Mouse (Mus musculus) neural tube, embryonic 12.5 days (tissue): ENCODE results near the gene Rab3d. TPM values are rescaled to one million over a fixed set of nuclear protein-coding genes. Genes with fewer than 3 reads are reported as not detected.

Experiments
- ATAC-seq: fragments of 200-750 bp; cut with Nextera tagmentation; 2 replicates; pipeline ENCODE4 v1.8.0; 2017; ENCODE audit warnings: low read depth, mild to moderate bottlenecking, moderate TSS enrichment, moderate library complexity; ENCODE audit not compliant: low FRiP score
- H3K27ac ChIP-seq: fragments of 300-500 bp; sonication (generic); 2 replicates; pipeline ENCODE4 v1.5.1; 2016
- H3K27me3 ChIP-seq: fragments of 300-500 bp; sonication (generic); replicated peaks from 2 replicates; pipeline ENCODE4 v1.6.1; 2016; ENCODE audit warnings: mild to moderate bottlenecking
- H3K36me3 ChIP-seq: fragments of 300-500 bp; sonication (generic); 2 replicates; pipeline ENCODE4 v1.6.1; 2016; ENCODE audit warnings: mild to moderate bottlenecking
- H3K4me1 ChIP-seq: fragments of 300-500 bp; sonication (generic); 2 replicates; pipeline ENCODE4 v1.6.1; 2016
- H3K4me2 ChIP-seq: fragments of 300-500 bp; sonication (generic); replicated peaks from 2 replicates; pipeline ENCODE4 v1.6.1; 2016; ENCODE audit warnings: mild to moderate bottlenecking
- H3K4me3 ChIP-seq: fragments of 300-500 bp; sonication (generic); 2 replicates; pipeline ENCODE4 v1.5.1; 2016
- H3K9ac ChIP-seq: fragments of 300-500 bp; sonication (generic); 2 replicates; pipeline ENCODE4 v1.6.1; 2016; ENCODE audit warnings: mild to moderate bottlenecking
- H3K9me3 ChIP-seq: fragments of 300-500 bp; sonication (generic); 2 replicates; pipeline ENCODE4 v1.6.1; 2016; ENCODE audit warnings: mild to moderate bottlenecking
- WGBS: fragments of 180-500 bp; shearing (Covaris S2); methylation state at CpG from one replicate; pipeline ENCODE4 v1.1.7; 2016; 5-methylcytosine and 5-hydroxymethylcytosine counted together
- polyA plus RNA-seq: library from polyadenylated mRNA; unstranded; fragments of >200 nt; fragmentation: Nextera tagmentation; extraction: Ambion mirVana; gene quantifications from 2 replicates; pipeline ENCODE4 v1.2.1, GENCODE M21; 2016

Rab3d gene
- polyA plus RNA-seq, 1 experiment from 2014 or later: 19.3 TPM

DNA sequence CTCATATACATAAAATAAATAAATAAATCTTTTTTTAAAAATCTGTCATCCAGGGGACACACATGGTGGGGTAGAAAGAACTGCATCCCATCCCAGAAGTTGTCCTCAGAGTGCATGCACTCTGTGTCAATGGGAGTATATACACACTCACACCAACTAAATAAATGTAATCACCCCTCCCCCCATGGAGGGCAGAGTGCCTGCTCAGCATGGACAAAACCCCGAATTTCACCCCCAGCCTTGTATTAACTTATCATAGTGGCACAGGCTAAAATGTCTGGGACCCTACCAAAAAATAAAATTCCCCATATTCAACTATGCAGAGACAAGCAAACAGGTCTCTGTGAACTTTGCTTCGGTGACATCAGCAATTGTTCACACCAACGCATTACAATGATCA lies 36.6 kb upstream of the Rab3d start:
- peak overlapping the region; percentile 60 for H3K4me2 ChIP-seq
- H3K9ac ChIP-seq: no peak overlapping the region
- peaks cover 8% of the 10 kb centered on the region for H3K27me3 ChIP-seq
- WGBS: 77% methylated on average over 3 of the region's 3 CpGs
- H3K9me3 ChIP-seq: no peaks in the 10 kb centered on the region
- H3K4me1 ChIP-seq: peaks cover 7% of the 10 kb centered on the region; the same call in 1 of the 2 replicates
- no peak overlapping the region for H3K4me3 ChIP-seq
- H3K27ac ChIP-seq: no peak overlapping the region
- no peaks in the 10 kb centered on the region for H3K36me3 ChIP-seq
- no peak for ATAC-seq

DNA sequence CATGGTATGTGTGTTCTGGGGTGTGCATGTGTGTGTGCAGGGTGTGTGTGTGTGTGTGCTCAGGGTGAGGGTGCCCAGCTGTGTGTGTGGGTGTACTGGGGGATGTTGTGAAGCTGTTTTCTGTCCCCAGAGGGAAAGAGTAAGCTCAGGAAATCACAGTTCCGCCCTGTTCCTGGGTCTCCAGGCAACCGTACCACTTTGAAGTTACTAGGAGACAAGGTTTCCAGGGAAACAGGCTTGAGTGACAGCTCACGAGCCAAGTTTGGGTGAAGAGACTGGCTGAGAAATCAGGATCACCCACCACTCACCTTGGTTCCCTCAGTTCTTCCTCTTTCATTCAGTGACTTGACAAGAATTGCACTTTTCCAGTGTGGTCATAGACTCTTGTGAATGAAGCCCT lies 35.6 kb upstream of the Rab3d start:
- Histone ChIP-seq H3K4me3 (no peak overlapping the region), H3K36me3 (no peaks in the 10 kb centered on the region), H3K4me1 (peaks cover 7% of the 10 kb centered on the region; the same call in 1 of the 2 replicates), H3K4me2 (no peak overlapping the region), H3K27me3 (peaks cover 3% of the 10 kb centered on the region; the same call in 1 of the 2 replicates), H3K9ac (no peak overlapping the region), H3K9me3 (no peaks in the 10 kb centered on the region), H3K27ac (no peak overlapping the region)
- no peak for ATAC-seq
- WGBS: 11% methylated on average over 3 of the region's 3 CpGs

GRCm38 (mm10) chr9:21951977-21952376 lies 34.0 kb upstream of the Rab3d start:
- ATAC-seq: no peak
- no peaks in the 10 kb centered on the region for H3K9me3 ChIP-seq

GRCm38 (mm10) chr9:21950322-21950721 lies 32.3 kb upstream of the Rab3d start:
- no peak overlapping the region for H3K9ac ChIP-seq
- 18% methylated on average over 11 of the region's 11 CpGs for WGBS
- H3K4me1 ChIP-seq: peaks cover 6% of the 10 kb centered on the region
- no peak overlapping the region for H3K4me2 ChIP-seq
- H3K4me3 ChIP-seq: no peak overlapping the region
- H3K36me3 ChIP-seq: peaks cover 9% of the 10 kb centered on the region; the same call in 1 of the 2 replicates
- H3K27me3 ChIP-seq: peaks cover 19% of the 10 kb centered on the region
- ATAC-seq: no peak
- no peaks in the 10 kb centered on the region for H3K9me3 ChIP-seq
- H3K27ac ChIP-seq: no peak overlapping the region

More at GRCm38 (mm10) chr9:21951977-21952376, 34.0 kb upstream of the Rab3d start:
- Histone ChIP-seq H3K27ac (no peak overlapping the region), H3K4me2 (no peak overlapping the region), H3K27me3 (peaks cover 16% of the 10 kb centered on the region), H3K4me3 (no peak overlapping the region), H3K4me1 (peaks cover 12% of the 10 kb centered on the region), H3K9ac (no peak overlapping the region), H3K36me3 (peaks cover 9% of the 10 kb centered on the region; the same call in 1 of the 2 replicates)
- WGBS: 82% methylated on average over 3 of the region's 3 CpGs

GRCm38 (mm10) chr9:21948790-21949189 lies 30.8 kb upstream of the Rab3d start:
- Histone ChIP-seq H3K4me3 (no peak overlapping the region), H3K36me3 (peaks cover 9% of the 10 kb centered on the region; the same call in 1 of the 2 replicates), H3K4me2 (no peak overlapping the region), H3K27me3 (peaks cover 19% of the 10 kb centered on the region), H3K9me3 (no peaks in the 10 kb centered on the region), H3K27ac (no peak overlapping the region), H3K9ac (no peak overlapping the region), H3K4me1 (peaks cover 6% of the 10 kb centered on the region)
- 71% methylated on average over 6 of the region's 6 CpGs for WGBS
- ATAC-seq: no peak

DNA sequence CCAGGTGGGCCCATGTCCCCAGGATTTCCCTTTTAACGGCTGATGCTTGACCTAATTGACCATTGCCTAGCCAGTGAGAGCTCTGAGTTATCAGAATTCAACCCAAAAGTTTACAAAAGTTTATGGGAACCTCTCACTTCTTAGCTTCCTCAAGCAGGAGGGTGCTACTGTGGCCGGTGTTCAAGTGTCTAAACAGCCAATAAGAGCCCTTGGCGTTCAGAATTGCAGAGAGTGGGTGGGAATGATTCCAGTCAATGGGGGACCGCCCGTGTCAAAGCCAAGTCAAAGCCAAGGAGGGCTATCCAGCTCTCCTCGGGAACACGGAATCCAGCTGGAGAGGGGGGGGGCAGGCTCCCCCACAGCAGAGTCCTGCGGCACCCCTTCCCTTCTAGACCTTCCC lies 30.2 kb upstream of the Rab3d start:
- Histone ChIP-seq H3K27ac (no peak overlapping the region), H3K36me3 (peaks cover 9% of the 10 kb centered on the region; the same call in 1 of the 2 replicates), H3K4me2 (no peak overlapping the region), H3K4me3 (no peak overlapping the region), H3K4me1 (peaks cover 6% of the 10 kb centered on the region), H3K9me3 (no peaks in the 10 kb centered on the region), H3K9ac (no peak overlapping the region), H3K27me3 (peaks cover 19% of the 10 kb centered on the region)
- 67% methylated on average over 8 of the region's 8 CpGs for WGBS
- no peak for ATAC-seq

- H3K27me3 ChIP-seq: peaks cover 19% of the 10 kb centered on the region
- no peak overlapping the region for H3K27ac ChIP-seq
- H3K9me3 ChIP-seq: no peaks in the 10 kb centered on the region
- no peak overlapping the region for H3K4me3 ChIP-seq
- H3K4me2 ChIP-seq: peak overlapping the region; percentile 32; the same call in 1 of the 2 replicates
- H3K4me1 ChIP-seq: peaks cover 6% of the 10 kb centered on the region
- 7% methylated on average over 28 of the region's 28 CpGs for WGBS
- H3K9ac ChIP-seq: no peak overlapping the region
- no peak for ATAC-seq
- peaks cover 9% of the 10 kb centered on the region; the same call in 1 of the 2 replicates for H3K36me3 ChIP-seq
Measured at GRCm38 (mm10) chr9:21947540-21948130, 29.6 kb upstream of the Rab3d start.

DNA sequence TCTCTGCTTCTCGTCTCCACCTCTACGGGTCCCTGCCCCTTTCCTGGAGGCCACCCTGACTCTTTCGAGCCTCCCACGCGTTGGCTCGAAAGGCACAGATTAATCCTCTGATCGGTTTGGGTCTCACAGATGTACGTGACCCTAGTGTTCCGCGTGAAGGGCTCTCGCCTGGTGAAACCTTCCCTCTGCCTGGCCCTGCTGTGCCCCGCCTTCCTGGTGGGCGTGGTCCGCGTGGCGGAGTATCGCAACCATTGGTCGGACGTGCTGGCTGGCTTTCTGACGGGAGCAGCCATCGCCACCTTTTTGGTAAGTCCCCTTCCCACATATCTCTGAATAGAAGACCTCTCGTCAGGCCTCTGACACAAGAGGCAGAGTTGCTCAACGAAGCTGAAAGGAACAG lies 26.3 kb upstream of the Rab3d start:
- Histone ChIP-seq H3K9ac (no peak overlapping the region), H3K4me1 (peaks cover 6% of the 10 kb centered on the region), H3K36me3 (peaks cover 20% of the 10 kb centered on the region), H3K4me3 (no peak overlapping the region), H3K9me3 (no peaks in the 10 kb centered on the region), H3K4me2 (no peak overlapping the region), H3K27me3 (peaks cover 19% of the 10 kb centered on the region), H3K27ac (no peak overlapping the region)
- WGBS: 23% methylated on average over 23 of the region's 23 CpGs
- no peak for ATAC-seq

- Histone ChIP-seq H3K9ac (no peak overlapping the region), H3K4me1 (peaks cover 6% of the 10 kb centered on the region), H3K36me3 (peaks cover 24% of the 10 kb centered on the region), H3K4me3 (no peak overlapping the region), H3K27me3 (peaks cover 16% of the 10 kb centered on the region), H3K9me3 (no peaks in the 10 kb centered on the region), H3K4me2 (no peak overlapping the region), H3K27ac (no peak overlapping the region)
- ATAC-seq: no peak
- 50% methylated on average over 12 of the region's 12 CpGs for WGBS
Measured at GRCm38 (mm10) chr9:21943638-21944037, 25.6 kb upstream of the Rab3d start.

- peaks cover 10% of the 10 kb centered on the region for H3K27me3 ChIP-seq
- H3K9ac ChIP-seq: no peak overlapping the region
- no peak overlapping the region for H3K4me2 ChIP-seq
- 79% methylated on average over 12 of the region's 12 CpGs for WGBS
- no peaks in the 10 kb centered on the region for H3K9me3 ChIP-seq
- peaks cover 22% of the 10 kb centered on the region for H3K36me3 ChIP-seq
- ATAC-seq: no peak
- H3K27ac ChIP-seq: no peak overlapping the region
- no peak overlapping the region for H3K4me3 ChIP-seq
- H3K4me1 ChIP-seq: peaks cover 11% of the 10 kb centered on the region
Measured at GRCm38 (mm10) chr9:21943046-21943445, 25.1 kb upstream of the Rab3d start.

GRCm38 (mm10) chr9:21938234-21938855 lies 20.4 kb upstream of the Rab3d start:
- peak overlapping the region; percentile 78 for H3K4me2 ChIP-seq
- H3K27ac ChIP-seq: no peak overlapping the region
- peaks cover 12% of the 10 kb centered on the region for H3K4me1 ChIP-seq
- H3K36me3 ChIP-seq: peaks cover 16% of the 10 kb centered on the region
- H3K9me3 ChIP-seq: no peaks in the 10 kb centered on the region
- 89% methylated on average over 4 of the region's 4 CpGs for WGBS
- H3K9ac ChIP-seq: 0 out of 2 replicates have a peak overlapping the region, but pooled peaks have one; percentile 6
- H3K4me3 ChIP-seq: peak overlapping the region; percentile 59; the same call in 1 of the 2 replicates
- ATAC-seq: no peak
- 0 out of 2 replicates have a peak, but pooled peaks cover under 1% of the 10 kb centered on the region for H3K27me3 ChIP-seq

GRCm38 (mm10) chr9:21937711-21938175 lies 19.8 kb upstream of the Rab3d start:
- Histone ChIP-seq H3K27ac (no peak overlapping the region), H3K27me3 (peaks cover 2% of the 10 kb centered on the region; the same call in 1 of the 2 replicates), H3K4me2 (peak overlapping the region; percentile 78), H3K36me3 (peaks cover 16% of the 10 kb centered on the region), H3K9me3 (no peaks in the 10 kb centered on the region), H3K9ac (peak overlapping the region; percentile 80), H3K4me1 (peaks cover 12% of the 10 kb centered on the region), H3K4me3 (peak overlapping the region; percentile 59)
- 0 out of 2 replicates have a peak, but pooled peaks have one; percentile 4 for ATAC-seq
- 81% methylated on average over 4 of the region's 4 CpGs for WGBS
